Mouse (Mus musculus) kidney, adult 2 months (tissue): ENCODE data around the gene Mical3.
"Not testable (repeated sequence)": the region's sequence is repeated elsewhere in the genome, so short reads cannot be mapped to it uniquely, and the experiment has no call there.

Experiments
- CTCF ChIP-seq: fragments of 200-500 bp; conservative IDR thresholded peaks from 2 replicates; pipeline ENCODE4 v1.5.1; 2011; ENCODE audit warnings: low read depth, mild to moderate bottlenecking, control low read depth, low read length, moderate library complexity, mixed read lengths; ENCODE audit not compliant: insufficient read depth, insufficient read length
- POLR2A ChIP-seq: fragments of 200-500 bp; IDR thresholded peaks from one replicate; pipeline ENCODE4 v1.6.1; 2011; ENCODE audit warnings: low read depth, low read length, control low read depth

- TF ChIP-seq CTCF, POLR2A: not testable (repeated sequence)
These were observed 205.9 kb downstream of the Mical3 start for GRCm38 (mm10) chr6:120924791-120925321.
